Mouse (Mus musculus) bone marrow, adult 2 months (tissue): ENCODE measurements around the gene Sec1. TPM values are rescaled to one million over a fixed set of nuclear protein-coding genes. Genes with fewer than 3 reads are reported as not detected.

Source experiments
- H3K27ac ChIP-seq: fragments of 200-500 bp; 2 replicates; pipeline ENCODE4 v1.5.1; 2012; ENCODE audit warnings: low read depth, mild to moderate bottlenecking, control low read depth, inconsistent platforms, low read length; ENCODE audit not compliant: control insufficient read depth, poor library complexity, insufficient read depth
- H3K4me1 ChIP-seq: fragments of 200-500 bp; 2 replicates; pipeline ENCODE4 v1.6.1; 2011; ENCODE audit warnings: low read length; ENCODE audit not compliant: control insufficient read depth, insufficient read depth
- H3K4me3 ChIP-seq: fragments of 200-500 bp; replicated peaks from 2 replicates; pipeline ENCODE3; 2011; ENCODE audit warnings: mild to moderate bottlenecking, low read depth, low read length, control low read depth; ENCODE audit not compliant: control insufficient read depth
- CTCF ChIP-seq: fragments of 200-500 bp; IDR thresholded peaks from 2 replicates; pipeline ENCODE4 v1.5.1; 2011; ENCODE audit warnings: low read length, control low read depth; ENCODE audit not compliant: control insufficient read depth, insufficient read depth
- POLR2A ChIP-seq: fragments of 200-500 bp; IDR thresholded peaks from 2 replicates; pipeline ENCODE4 v1.6.1; 2011; ENCODE audit warnings: low read depth, mild to moderate bottlenecking, control low read depth, low read length, borderline replicate concordance; ENCODE audit not compliant: control insufficient read depth
- WGBS: fragments of 180-500 bp; shearing (Covaris S2); methylation state at CpG from one replicate; pipeline ENCODE4 v1.1.7; 2018; 5-methylcytosine and 5-hydroxymethylcytosine counted together
- polyA plus RNA-seq: library from polyadenylated mRNA; stranded (reverse); fragments of >200 nt; gene quantifications from 2 replicates; pipeline ENCODE4 v1.2.4, GENCODE M21; 2011; ENCODE audit warnings: low replicate concordance; ENCODE audit not compliant: missing spikeins, insufficient read depth, insufficient read length

The Sec1 gene
- polyA plus RNA-seq, 1 experiment = not detected

GRCm38 (mm10) chr7:45699523-45700141 is 5.4 kb upstream of the Sec1 start, which contains the start of gene Car11:
Car11 (plus strand) TSS chr7:45699843.
- Histone ChIP-seq H3K4me1 (no peaks in the 10 kb centered on the region; the same call in 1 of the 2 replicates), H3K27ac (no peak within 1 kb of the TSS; the same call in 1 of the 2 replicates), H3K4me3 (no peak within 1 kb of the TSS)
- WGBS = 15% methylated on average over 36 of the region's 36 CpGs
- TF ChIP-seq POLR2A = no peak
- TF ChIP-seq CTCF = no peak

- WGBS = 70% methylated on average over 7 of the region's 7 CpGs
- Histone ChIP-seq H3K27ac (no peak overlapping the region), H3K4me3 (no peak overlapping the region), H3K4me1 (no peaks in the 10 kb centered on the region)
- TF ChIP-seq POLR2A (no peak), CTCF (no peak)
Observed at GRCm38 (mm10) chr7:45697894-45698293, 3.7 kb upstream of the Sec1 start.

GRCm38 (mm10) chr7:45695098-45695497 is 896 bp upstream of the Sec1 start:
- H3K4me3 ChIP-seq = no peak overlapping the region
- no peak overlapping the region for H3K27ac ChIP-seq
- H3K4me1 ChIP-seq = no peaks in the 10 kb centered on the region
- WGBS = 27% methylated on average over 6 of the region's 6 CpGs
- TF ChIP-seq CTCF (no peak), POLR2A (no peak)

GRCm38 (mm10) chr7:45692364-45692763 is 1.8 kb downstream of the Sec1 start:
- Histone ChIP-seq H3K27ac (no peak overlapping the region), H3K4me3 (no peak overlapping the region), H3K4me1 (no peaks in the 10 kb centered on the region)
- 81% methylated on average over 2 of the region's 2 CpGs for WGBS
- no peak for TF ChIP-seq POLR2A

- Histone ChIP-seq H3K27ac (no peak overlapping the region), H3K4me1 (no peaks in the 10 kb centered on the region), H3K4me3 (no peak overlapping the region)
- no peak for TF ChIP-seq POLR2A
- TF ChIP-seq CTCF = no peak
- 73% methylated on average over 11 of the region's 11 CpGs for WGBS
Observed at GRCm38 (mm10) chr7:45689800-45690199, 4.4 kb downstream of the Sec1 start.

- Histone ChIP-seq H3K4me3 (no peak overlapping the region), H3K27ac (no peak overlapping the region), H3K4me1 (no peaks in the 10 kb centered on the region)
- 48% methylated on average over 6 of the region's 6 CpGs for WGBS
- no peak for TF ChIP-seq POLR2A
- TF ChIP-seq CTCF = no peak
Observed at GRCm38 (mm10) chr7:45689099-45689498, 5.1 kb downstream of the Sec1 start.

GRCm38 (mm10) chr7:45686841-45687240 is 7.4 kb downstream of the Sec1 start:
- Histone ChIP-seq H3K27ac (no peak overlapping the region), H3K4me1 (no peaks in the 10 kb centered on the region; the same call in 1 of the 2 replicates), H3K4me3 (no peak overlapping the region)
- no peak for TF ChIP-seq POLR2A
- TF ChIP-seq CTCF = no peak
- 53% methylated on average over 3 of the region's 3 CpGs for WGBS

- H3K4me1 ChIP-seq = peaks cover 4% of the 10 kb centered on the region; the same call in 1 of the 2 replicates
- TF ChIP-seq POLR2A = no peak
- no peak overlapping the region for H3K27ac ChIP-seq
- 81% methylated on average over 10 of the region's 10 CpGs for WGBS
- H3K4me3 ChIP-seq = no peak overlapping the region
Observed at GRCm38 (mm10) chr7:45685811-45686210, 8.4 kb downstream of the Sec1 start.
